Mouse (Mus musculus): Measurements from ENCODE around the gene Btbd16. TPM values are rescaled to one million over a fixed set of nuclear protein-coding genes. Genes with fewer than 3 reads are reported as not detected.
A peak's percentile ranks its signal among the peaks of the same experiment; 100 is the strongest.

Gene Btbd16
- total RNA-seq, 2 experiments from 2014 or later = 0.25 to 0.29 TPM

DNA sequence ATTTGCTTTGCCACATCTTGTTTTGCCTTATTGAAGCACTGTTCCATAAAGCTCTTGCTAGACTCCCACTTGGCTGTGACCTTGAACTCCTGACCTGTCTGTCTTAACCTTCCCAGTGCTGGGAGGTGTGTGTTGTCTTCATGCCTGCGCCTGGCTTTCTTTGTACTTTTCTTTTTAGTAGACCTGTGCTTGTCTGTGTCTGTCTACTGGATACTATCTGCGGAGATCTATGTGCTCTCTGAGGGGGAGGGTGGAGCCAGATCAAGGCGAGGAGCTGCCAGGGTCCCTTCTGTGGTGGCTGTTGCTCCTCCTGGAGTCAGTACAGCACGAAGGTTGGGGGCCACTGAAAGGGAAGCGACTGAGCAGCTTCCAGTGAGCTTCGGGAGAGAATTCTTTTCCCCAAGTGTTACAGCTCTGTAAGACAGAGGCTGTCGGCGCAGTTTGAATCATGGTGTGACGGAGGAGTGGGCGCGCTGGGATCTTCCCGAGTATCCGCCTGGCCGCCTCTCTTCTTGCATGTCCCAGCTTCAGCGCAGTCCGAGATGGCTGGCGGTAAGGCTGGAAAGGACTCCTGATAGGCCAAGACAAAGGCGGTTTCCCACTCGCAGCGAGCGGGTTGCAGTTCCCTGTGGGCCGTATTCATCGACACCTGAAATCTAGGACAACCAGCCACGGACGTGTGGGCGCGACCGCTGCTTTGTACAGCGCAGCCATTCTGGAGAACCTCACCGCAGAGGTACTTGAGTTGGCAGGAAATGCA, 7.3 kb upstream of the Btbd16 start:
- ATAC-seq (ENCODE audit: poor library complexity, severe bottlenecking) = no peak

DNA sequence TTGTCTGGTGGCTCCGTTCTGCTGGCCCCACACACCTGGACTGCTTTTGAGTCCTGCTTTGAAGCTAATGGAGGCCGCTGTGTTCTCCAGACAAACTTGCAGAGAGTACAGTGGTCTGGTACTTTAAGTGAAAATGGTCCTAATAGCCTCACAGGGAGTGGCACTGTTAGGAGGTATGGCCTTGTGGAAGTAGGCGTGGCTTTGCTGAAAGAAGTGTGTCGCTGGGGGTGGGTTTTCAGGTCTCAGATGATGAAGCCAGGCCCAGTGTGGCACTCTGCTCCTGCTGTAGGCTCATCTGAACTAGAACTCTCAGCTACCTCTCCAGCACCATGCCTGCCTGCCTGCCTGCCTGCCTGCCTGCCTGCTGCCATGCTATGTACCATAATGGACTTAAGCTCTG, 5.7 kb upstream of the Btbd16 start:
- no peak for ATAC-seq (ENCODE audit: poor library complexity, severe bottlenecking)

DNA sequence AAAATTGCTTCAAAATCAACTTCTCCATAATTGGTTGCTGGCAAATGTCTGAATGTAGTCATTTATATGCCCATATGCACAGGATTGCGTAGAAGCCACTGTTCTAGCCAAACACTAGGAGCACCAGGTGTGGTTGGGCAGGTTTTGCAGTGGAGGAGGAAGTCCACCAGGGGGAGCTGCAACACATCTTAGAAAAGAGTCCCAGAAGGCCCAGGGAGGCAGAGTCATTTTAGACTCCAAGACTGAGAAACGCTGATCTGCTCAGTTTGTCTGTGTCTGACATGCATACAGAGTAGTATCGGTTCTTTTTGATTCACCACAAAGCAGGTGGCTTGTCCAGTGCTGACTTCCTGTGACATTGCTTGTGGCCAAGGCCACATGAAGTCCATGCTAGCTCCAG, 3.2 kb upstream of the Btbd16 start:
- peak; percentile 78 for ATAC-seq (ENCODE audit: poor library complexity, severe bottlenecking)

DNA sequence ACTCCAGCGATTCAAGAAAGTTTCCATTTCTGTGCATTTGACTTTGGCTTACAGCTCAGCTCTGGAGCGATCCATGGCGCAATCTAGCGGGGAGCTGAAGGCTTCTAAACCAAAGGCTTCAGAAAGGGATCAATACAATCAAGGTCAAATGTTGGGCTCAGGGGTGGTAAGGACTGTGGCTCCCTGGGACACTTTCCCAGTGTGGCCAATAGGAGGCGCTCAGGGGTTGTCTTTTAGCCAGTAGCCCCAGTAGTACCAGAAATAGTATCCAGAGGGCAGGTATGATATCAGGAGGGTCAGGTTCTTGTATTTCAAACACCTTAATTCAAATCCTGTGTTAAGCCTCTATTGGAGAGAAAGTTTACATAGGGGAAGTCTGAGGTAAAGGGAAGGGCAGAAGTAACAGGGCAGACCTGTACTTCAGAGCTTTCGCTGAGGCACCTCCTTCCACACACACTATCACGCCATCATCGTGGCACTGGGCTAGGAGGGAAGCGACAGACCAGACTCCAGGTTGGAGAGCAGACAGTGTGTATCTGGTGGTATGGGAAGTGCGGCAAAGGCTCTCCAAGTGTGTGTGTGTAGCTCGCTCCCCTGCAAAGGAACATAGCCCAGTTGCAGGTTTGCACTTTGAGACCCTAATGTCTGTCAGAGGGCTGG, 568 bp upstream of the Btbd16 start:
- ATAC-seq (ENCODE audit: poor library complexity, severe bottlenecking) = peak; percentile 78

DNA sequence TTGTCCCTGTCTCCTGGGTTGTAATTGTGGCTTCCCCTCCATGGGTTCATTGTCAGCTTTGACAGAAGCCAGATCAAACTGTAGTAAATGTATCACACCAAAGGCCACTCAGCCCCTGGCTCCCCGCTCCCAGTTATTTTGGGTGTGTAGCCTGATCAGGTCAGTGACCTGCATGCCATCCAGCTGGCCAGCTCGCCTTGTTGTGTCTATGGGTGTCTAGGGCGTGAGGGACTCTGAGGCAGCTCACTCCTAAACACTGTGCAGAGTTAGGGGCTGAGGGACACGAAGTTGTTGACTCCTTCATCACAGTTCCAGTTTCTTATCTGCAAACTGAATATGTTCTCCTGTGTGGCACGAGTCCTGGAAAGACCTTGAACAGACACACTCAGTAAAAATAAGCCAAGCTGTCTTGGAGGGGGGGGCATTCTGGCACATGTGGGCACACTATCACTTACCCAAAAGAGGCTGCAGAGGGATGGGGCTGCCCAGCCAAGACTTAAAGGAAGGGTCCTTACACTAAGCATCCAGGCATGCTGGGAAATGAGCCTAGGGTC, 7.1 kb downstream of the Btbd16 start:
- ATAC-seq (ENCODE audit: poor library complexity, severe bottlenecking) = no peak

DNA sequence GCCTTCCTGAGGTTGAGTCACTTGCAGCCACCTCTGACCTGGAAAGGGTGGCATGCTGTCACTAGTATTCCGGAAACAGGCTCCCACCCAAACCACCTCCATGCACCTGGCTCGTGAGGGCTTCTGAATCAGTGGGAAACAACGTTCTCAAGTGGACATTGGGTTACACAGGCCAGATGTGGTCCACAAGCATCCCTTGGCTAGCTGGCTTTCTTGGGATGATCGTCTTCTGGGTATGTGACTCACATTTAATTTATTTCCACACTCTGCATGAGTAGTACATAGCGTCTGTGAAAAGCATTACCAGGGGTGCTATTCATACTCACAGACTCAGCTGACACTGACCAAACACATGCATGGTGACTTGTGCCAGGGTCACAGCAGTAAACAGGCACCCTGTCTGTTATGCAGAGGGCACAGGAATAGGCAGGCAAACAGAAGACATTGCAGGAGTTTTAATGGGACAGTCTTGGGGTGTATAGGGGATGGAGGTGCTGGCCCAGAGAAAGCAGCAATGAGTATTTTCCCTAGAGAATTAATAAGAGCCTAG, 8.7 kb downstream of the Btbd16 start:
- no peak for ATAC-seq (ENCODE audit: poor library complexity, severe bottlenecking)

DNA sequence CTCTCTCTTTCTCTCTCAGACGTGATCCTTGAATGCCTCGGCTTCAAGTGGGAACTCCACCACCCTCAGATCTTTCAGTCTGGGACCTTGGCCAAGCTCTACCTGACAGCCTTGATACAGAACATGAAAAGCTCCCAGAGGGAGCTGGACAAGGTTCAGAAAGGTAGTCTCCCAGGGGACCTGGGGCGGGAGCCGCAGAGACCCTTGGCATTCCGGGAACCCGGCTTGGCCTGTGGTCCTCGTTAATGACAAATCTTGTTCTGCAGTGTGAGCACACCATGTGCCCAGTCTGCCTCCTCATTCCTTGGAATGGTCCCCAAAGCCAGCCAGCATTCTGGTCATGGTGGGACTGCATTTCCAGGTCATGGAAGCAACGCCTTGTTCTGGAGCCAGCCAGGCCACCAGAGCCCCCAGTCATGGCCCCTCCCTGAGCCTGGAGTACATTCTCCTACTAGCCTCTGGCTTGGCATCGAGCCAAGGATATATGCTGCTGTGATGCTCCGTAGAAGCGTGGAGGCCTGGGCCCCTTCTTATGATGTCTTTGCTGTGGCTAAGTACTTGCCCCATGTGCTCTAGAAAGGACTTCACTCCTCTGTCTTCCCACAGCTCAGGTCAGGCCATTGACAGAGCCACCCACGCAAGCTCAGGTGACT, 12.2 kb downstream of the Btbd16 start:
- ATAC-seq (ENCODE audit: poor library complexity, severe bottlenecking) = no peak

DNA sequence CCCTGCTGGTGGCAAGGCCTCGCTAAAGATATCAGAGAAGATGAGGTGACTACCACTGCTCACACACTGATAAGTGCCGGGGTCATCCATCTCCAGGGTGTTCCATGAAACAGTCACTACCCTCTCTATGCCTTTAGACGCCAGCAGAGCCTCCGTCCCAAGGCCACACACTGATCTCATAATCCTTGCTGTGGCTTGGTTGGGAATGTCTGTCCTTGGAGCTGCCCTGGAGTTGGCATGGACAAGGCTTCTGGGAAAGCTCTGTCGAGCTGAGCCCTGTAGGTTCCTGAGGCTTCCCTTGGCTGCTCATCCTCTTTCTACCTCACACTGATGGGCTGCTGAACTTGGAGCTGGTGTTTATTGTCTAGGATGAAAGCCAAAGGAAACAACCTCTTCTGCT, 12.8 kb downstream of the Btbd16 start:
- no peak for ATAC-seq (ENCODE audit: poor library complexity, severe bottlenecking)

DNA sequence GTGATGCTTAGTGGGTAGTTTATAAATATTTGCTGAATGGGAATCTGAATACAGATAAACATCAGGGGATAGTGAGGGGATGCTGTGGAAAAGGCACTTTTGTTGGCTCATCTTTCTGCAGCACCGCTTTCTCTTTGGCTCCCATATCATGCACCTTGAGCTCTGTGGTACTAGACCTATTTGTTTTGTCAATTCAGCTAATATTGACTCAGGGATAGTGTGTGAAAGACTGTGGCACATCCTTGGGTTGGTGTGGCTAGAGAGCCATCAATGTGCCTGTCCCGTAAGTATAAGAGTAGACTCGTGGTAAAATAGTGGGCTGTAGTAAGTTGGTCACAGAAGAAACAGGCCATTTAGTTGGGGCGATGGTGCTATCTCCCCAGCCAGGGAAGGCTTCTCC, 13.7 kb downstream of the Btbd16 start:
- ATAC-seq (ENCODE audit: poor library complexity, severe bottlenecking) = no peak

DNA sequence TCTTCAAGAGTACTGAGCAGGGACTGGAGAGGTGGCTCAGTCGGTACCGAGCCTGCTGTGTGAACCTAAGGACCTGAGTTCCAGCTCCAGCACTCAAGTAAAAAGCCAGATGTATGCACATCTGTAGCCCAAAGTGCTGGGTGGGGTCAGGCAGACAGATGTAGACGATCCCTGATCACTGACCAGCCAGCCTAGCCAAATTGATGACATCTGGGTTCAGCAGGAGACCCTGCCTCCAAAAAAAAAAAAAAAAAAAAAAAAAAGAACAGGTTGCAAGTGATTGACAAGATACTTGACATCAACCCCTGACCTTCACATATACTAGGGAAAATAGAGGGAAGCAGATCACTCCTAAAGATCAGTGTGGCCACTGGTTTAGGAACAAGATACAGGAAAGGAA, 15.1 kb downstream of the Btbd16 start:
- no peak for ATAC-seq (ENCODE audit: poor library complexity, severe bottlenecking)

DNA sequence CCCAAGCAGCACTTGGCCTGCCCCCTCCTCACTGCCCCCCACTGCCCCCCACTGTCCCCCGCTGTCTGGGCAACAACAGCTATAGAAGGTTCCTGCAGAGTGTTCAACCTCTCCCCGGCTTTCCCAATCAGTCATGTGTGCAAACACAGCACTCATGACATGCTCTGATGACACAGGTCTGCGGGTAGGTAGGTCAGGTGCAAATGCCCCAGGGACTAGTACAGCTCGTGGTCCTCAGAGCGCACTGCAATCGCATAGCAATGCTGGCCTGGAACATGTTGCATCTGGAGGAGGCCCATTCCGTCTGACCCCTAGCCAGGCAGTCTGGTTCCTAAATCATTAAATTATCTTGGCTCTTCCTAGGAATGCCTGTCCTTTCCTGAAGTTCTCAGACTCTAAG, 15.6 kb downstream of the Btbd16 start:
- no peak for ATAC-seq (ENCODE audit: poor library complexity, severe bottlenecking)

DNA sequence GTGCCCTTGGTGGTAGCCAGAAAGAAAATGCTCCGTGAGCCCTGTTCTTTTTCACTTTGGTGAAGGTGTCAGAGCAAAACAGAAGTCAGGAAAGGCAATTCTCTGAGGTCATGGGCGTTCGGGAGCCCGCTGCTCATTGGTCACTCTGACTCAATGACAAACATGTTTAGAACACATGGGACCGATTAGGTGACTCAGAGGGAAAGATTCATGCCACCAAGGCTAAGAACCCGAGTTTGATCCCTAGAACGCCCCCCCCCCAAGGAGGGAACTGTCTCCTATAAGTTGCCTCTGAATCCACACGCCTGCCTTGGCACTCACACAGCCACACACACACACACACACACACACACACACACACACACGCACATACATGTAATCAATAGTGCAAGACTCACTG, 19.8 kb downstream of the Btbd16 start:
- ATAC-seq (ENCODE audit: poor library complexity, severe bottlenecking) = no peak

DNA sequence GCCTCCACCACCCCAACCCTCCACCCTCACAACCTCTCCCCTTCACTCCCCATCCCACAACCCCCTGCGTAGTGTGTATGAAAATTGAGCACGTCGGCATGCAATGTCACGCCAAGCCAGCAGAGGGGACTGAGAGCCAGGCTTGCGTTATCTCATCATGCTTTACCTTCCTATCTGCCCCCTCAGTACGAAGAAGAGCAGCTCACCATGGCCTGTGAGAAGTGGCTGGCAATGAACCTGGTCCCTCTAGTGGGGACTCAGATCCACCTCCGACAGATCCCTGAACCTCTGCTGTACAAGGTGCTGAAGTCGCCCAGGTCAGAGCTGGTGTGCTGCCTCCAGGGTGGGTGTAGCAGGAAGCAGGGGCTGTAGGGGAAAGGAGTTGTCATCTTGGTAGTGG, 22.9 kb downstream of the Btbd16 start:
- peak; percentile 53 for ATAC-seq (ENCODE audit: poor library complexity, severe bottlenecking)

DNA sequence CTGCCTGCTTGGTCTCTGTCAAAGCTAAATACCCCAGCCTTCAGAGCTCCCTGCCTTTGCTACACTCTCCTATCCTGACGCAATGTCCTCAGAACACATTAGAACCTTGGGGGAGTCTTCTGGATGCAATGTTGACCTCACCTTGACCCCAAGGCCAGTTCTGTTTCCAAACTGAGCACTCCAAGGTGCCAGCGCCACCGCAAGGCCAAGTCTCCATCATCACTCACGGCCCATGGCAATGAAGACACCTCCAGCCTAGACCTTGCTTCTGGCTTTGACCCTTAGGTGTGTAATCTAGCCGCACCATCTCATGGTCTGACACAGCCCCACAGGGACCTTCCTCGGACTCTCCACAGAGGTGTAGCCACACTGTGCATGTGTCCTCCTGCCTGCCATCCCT, 23.7 kb downstream of the Btbd16 start:
- no peak for ATAC-seq (ENCODE audit: poor library complexity, severe bottlenecking)

DNA sequence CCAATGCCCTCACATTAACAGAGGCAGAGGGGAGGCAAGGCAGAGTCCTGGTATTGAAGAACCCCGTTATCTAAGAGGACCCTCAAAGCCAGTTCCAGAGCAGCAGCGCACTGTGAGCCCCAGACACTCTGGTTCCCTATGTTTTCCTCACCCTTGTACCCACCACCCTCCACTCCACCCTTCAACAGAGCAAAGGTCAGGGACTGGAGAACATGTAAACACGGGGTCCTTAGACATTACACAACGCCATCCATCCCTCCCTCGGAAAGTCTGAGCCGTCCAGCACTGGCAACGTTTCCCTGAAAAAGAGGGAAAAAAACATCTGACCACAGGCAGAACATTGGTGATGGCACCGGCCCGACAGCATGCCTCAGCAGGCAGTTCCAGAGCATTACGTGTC, 25.5 kb downstream of the Btbd16 start:
- ATAC-seq (ENCODE audit: poor library complexity, severe bottlenecking) = no peak

DNA sequence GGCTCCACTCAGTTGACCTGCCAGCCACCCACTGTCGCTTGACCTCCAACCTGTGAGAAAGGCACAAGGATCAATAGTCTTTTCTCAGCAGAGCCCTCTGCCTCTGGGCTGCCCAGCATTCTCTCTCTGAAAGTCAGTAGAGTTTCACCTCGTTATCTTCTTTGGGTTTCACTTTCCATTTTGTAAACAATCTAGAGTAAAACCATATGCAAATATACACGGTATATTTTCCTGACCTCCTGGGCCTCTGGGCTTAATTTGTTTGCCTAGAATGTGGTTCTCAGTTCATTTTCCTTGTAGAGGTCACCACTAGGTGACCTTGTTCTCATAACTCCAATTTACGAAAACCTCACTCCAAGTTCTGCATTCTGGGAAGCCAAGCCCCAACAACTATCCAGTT, 26.8 kb downstream of the Btbd16 start:
- 0 out of 2 replicates have a peak, but pooled peaks have one; percentile 11 for ATAC-seq (ENCODE audit: poor library complexity, severe bottlenecking)

DNA sequence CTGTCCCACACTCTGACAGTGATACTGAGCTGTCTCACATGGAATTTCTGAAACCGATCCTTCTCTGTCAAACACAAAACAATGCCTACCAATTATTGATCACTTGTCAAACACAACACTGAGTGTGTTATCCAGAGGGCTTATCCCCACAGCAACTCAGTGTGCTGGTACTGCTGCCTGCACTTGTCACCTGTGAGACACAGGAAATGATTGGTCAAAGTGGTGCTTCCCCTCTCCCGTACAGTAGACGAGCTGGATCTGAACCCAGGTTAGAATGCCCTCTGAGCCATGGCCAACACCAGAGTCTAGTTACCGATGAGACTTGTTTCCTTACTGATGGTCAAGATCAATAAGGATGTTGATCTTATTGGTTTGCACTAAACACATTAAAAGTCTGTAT, 27.9 kb downstream of the Btbd16 start:
- ATAC-seq (ENCODE audit: poor library complexity, severe bottlenecking) = no peak

DNA sequence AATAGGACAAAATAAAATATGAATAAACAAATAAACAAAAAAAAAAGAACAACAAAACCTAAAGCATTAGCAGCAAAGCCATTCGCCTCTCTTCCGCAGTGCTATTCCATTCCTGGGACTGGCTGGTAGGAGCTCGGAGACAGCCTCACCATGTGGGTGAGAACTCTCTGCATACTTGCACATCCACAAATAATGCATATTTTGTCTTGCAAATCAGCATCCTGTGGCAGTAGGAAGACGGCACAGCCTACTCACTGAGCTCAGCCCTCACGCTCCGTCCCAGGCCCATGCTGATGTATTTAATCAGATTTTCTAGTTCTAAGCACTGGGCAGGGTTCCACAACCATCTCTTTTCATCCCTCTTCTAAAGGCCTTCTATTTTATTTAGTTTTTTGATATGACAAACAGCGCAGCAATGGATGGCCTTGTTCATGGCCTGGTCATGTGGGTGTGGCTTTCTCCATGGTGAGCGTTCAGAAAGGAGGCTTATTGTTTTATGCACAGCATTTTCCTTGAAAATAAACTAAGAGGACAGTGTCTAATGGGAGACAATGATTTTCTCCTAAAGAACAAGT, 29.5 kb downstream of the Btbd16 start:
- no peak for ATAC-seq (ENCODE audit: poor library complexity, severe bottlenecking)

DNA sequence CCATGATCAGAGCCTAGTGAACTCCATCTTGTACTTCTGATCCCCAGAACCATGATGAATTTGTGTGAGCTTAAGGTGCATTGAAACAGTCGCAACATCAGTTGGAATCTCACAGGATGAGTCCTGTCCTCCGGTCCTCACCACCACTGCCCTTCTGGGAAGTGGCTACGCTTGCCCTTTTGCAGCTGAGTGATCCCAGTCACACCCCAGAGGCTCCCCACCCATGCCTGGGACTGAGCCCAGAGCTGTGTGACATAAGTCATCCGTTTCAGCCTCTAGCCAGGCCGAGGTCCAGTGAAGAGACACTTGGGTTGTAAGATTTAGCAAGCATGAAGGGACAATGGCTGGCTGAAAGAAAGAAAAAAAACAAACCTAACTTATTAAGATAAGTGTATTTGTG, 31.1 kb downstream of the Btbd16 start:
- no peak for ATAC-seq (ENCODE audit: poor library complexity, severe bottlenecking)

DNA sequence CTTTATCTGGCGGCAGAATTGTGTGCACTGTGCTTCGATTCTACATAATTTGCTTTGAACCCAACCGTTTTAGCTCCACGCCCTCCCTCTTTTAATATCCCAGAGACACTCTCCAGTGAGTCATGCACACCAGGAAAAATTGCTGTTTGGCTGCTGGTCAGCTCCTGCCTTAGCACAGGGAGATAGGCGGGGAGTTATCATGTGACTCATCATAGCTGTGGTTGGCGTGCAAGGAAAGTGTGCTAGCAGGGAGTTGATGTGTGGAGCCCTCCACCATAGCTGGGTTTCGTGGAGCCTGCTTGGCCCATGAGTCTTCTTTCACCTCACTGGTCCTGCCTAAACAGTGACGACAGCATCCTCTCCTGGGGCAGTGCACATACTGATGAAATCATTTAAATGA, 33.9 kb downstream of the Btbd16 start:
- ATAC-seq (ENCODE audit: poor library complexity, severe bottlenecking) = no peak

DNA sequence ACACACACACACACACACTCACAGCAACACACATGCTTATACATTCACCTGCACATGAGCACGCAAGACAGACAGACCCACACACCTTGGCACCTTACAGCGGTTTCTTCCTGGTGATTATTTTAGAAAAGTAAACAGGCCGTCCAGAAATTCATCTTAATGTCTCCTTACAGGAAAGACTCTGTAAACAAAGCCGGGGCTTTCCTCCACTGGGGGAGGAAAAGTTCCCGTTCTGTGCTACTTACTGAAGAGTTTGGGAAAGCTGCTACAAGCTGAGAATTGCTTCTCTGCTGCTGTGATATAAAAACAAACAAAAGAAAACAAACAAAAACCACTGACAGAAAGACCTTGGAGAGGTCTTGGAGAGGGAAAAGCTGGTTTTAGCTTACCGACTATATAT, 34.8 kb downstream of the Btbd16 start:
- ATAC-seq (ENCODE audit: poor library complexity, severe bottlenecking) = no peak
